Mouse (Mus musculus) intestine, embryonic 16.5 days (tissue): Measurements from ENCODE around the gene Olfr1394. TPM values are rescaled to one million over a fixed set of nuclear protein-coding genes. Genes with fewer than 3 reads are reported as not detected.
A peak's percentile ranks its signal among the peaks of the same experiment; 100 is the strongest.
"Not testable (repeated sequence)": the region's sequence is repeated elsewhere in the genome, so short reads cannot be mapped to it uniquely, and the experiment has no call there.

Experiments used
- ATAC-seq: fragments of 200-750 bp; cut with Nextera tagmentation; 2 replicates; pipeline ENCODE4 v1.8.0; 2017; ENCODE audit warnings: moderate TSS enrichment, moderate library complexity
- H3K27ac ChIP-seq: fragments of 300-500 bp; sonication (generic); 2 replicates; pipeline ENCODE4 v1.5.1; 2014; ENCODE audit warnings: mild to moderate bottlenecking, low read length
- H3K27me3 ChIP-seq: fragments of 300-500 bp; sonication (generic); replicated peaks from 2 replicates; pipeline ENCODE4 v1.6.1; 2014; ENCODE audit warnings: low read length, control low read depth, mixed read lengths; ENCODE audit not compliant: control insufficient read depth, insufficient read depth
- H3K36me3 ChIP-seq: fragments of 300-500 bp; sonication (generic); 2 replicates; pipeline ENCODE4 v1.6.1; 2014; ENCODE audit warnings: low read length, control low read depth; ENCODE audit not compliant: control insufficient read depth, insufficient read depth
- H3K4me1 ChIP-seq: fragments of 300-500 bp; sonication (generic); 2 replicates; pipeline ENCODE4 v1.6.1; 2014; ENCODE audit warnings: low read length, control low read depth, mixed read lengths; ENCODE audit not compliant: control insufficient read depth, insufficient read depth
- H3K4me2 ChIP-seq: fragments of 300-500 bp; sonication (generic); 2 replicates; pipeline ENCODE4 v1.6.1; 2014; ENCODE audit warnings: low read depth, low read length, control low read depth
- H3K4me3 ChIP-seq: fragments of 300-500 bp; sonication (generic); 2 replicates; pipeline ENCODE4 v1.5.1; 2014; ENCODE audit warnings: mild to moderate bottlenecking, low read length
- H3K9ac ChIP-seq: fragments of 300-500 bp; sonication (generic); 2 replicates; pipeline ENCODE4 v1.6.1; 2014; ENCODE audit warnings: low read depth, low read length
- H3K9me3 ChIP-seq: fragments of 300-500 bp; sonication (generic); 2 replicates; pipeline ENCODE4 v1.6.1; 2016; ENCODE audit warnings: low read length, control low read depth; ENCODE audit not compliant: control insufficient read depth
- WGBS: fragments of 180-500 bp; shearing (Covaris S2); extraction: QIAGEN DNeasy Blood & Tissue Kit; methylation state at CpG from one replicate; pipeline ENCODE4 v1.1.7; 2014; 5-methylcytosine and 5-hydroxymethylcytosine counted together
- polyA plus RNA-seq: library from polyadenylated mRNA; unstranded; fragments of >200 nt; fragmentation: Nextera tagmentation; extraction: Ambion mirVana; gene quantifications from 2 replicates; pipeline ENCODE4 v1.2.1, GENCODE M21; 2015

Gene Olfr1394
- polyA plus RNA-seq, 1 experiment from 2014 or later: not detected

DNA sequence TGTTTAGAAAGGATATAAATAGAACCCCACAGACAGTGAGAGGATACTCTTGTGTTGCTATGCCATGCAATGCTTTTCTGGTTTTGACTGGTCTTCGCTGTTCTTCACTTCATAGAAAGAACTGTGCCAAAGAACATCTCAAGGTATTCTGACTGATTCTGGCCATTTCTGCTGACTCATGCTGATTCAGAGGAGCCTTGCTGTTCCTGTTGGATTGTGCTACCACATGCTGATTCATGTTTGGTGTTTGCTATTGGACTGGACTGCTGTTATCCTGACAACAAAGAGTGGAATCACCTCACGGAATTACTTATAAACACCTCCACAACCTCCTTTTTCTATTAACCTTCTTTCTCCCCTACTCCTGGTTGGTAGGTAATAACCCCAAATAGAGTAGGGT lies 30.0 kb upstream of the Olfr1394 start:
- 89% methylated on average over 2 of the region's 2 CpGs for WGBS
- Histone ChIP-seq H3K4me1 (0 out of 2 replicates have a peak, but pooled peaks cover 2% of the 10 kb centered on the region), H3K4me2 (no peak overlapping the region), H3K27me3 (no peaks in the 10 kb centered on the region), H3K9ac (no peak overlapping the region), H3K36me3 (no peaks in the 10 kb centered on the region), H3K27ac (no peak overlapping the region), H3K4me3 (no peak overlapping the region), H3K9me3 (no peaks in the 10 kb centered on the region)
- ATAC-seq: no peak

DNA sequence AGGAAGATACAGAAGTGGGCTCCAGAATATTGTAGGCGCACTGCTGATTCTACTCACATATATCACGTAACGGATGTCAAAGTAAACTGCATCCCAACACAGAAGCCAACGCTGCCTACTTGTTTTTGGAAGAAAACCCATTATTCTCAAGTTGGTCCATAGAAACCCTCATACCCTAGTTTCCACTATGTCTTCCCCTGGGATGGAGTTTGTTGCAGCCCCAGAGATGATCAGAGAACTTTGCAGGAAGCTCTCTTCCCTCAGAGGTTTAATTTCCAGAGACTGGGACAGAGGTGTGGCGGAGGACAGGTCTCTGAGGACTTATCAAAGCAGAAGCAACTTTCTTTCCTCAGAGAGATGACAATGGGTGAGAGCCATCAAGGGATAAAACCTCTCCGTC lies 12.2 kb upstream of the Olfr1394 start, which contains the start of gene Olfr1395:
Gene Olfr1395, plus strand, starts transcription at position 301 of the 400 bp plus-strand sequence.
- H3K36me3 ChIP-seq: no peaks in the 10 kb centered on the region
- H3K4me3 ChIP-seq: no peak within 1 kb of the TSS
- H3K4me1 ChIP-seq: no peaks in the 10 kb centered on the region
- H3K9ac ChIP-seq: no peak within 1 kb of the TSS
- WGBS: 89% methylated on average over 6 of the region's 6 CpGs
- H3K27me3 ChIP-seq: no peaks in the 10 kb centered on the region
- no peaks in the 10 kb centered on the region for H3K9me3 ChIP-seq
- H3K27ac ChIP-seq: no peak within 1 kb of the TSS
- ATAC-seq: no peak
- no peak within 1 kb of the TSS for H3K4me2 ChIP-seq

DNA sequence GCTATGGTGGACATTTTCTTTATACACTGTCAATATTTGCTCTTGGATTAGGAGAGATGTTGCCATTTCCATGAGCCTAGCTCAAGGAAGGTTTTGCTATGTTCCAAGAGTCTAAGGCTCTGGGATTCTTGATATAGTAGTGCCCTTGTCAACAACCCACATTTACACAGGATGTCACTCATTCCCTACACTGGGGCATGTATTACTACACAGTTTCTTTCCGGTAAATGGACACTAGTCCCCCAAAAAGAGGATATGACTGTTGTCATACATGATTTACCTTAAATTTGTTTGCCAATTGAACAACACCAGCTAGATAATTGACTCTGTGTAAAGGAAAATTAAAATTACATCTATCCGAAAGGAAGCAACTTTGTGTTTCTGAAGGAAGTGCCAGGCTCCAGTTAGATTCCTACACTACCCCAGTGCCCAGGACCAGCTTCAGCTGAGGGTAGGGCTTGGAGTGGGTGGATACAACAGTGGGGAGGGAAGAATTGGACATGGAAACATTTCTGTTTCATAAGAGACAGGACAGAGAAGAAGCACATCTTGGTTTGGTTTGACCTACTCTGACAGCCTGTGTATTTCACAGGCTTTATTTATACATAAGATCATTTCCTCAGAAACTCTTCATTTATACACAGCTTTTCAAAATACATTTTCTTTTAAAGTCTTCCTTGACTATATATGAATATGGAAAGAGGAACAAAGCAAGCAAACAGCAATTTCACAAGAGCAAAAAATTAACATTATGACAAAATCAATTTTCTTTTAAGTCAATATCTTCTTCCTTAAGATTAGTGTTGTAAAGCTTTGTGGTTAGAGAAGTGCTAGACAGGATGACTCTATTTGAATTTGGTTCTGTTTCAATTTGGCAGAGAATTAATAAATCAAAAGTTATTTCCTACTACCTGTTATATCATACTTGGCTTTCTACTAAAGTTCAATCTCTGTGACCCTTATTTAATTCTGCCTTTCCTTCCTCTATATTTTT lies 2.9 kb downstream of the Olfr1394 start:
- Histone ChIP-seq H3K4me3 (no peak overlapping the region), H3K4me1 (no peaks in the 10 kb centered on the region), H3K27me3 (no peaks in the 10 kb centered on the region), H3K36me3 (no peaks in the 10 kb centered on the region), H3K9me3 (no peaks in the 10 kb centered on the region), H3K27ac (no peak overlapping the region), H3K9ac (no peak overlapping the region), H3K4me2 (no peak overlapping the region)
- 78% methylated on average over 2 of the region's 2 CpGs for WGBS
- no peak for ATAC-seq

DNA sequence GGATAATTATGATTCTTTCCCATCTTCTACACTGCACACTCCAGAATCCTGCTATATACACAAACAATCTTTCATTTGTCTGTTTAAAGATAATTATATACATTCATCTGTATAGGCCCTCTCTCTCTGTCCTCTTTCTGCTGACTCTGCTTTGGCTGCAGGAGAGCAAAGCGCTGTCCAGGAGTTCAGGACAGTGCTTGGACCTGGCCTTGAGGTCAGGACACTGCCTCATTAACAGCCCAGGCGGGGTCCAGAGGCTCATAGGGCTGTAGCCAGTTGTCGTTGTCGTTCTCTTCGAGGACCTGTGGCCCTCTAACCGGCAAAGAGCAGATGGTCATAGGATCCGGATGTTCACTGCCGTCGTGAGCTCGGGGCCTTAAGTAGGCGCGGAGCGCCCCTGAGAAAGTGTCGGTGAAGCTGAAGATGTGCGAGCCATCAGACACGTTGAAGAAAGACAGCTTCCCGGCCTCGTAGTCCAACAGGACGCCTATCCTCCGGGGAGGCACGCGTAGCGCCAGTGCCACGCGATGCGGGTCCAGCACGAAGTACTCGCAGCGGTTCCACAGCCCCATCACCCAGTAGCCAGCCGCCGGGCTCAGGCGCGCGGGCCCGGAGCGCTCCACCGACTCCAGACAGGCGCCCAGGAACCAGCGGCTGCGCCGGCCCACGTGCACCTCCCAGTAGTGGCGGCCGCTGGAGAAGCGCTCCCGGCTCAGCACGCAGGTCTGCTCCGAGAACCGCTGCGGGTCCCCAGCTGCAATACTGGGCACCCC lies 14.8 kb downstream of the Olfr1394 start:
- Histone ChIP-seq H3K27me3 (peaks cover 9% of the 10 kb centered on the region), H3K36me3 (no peaks in the 10 kb centered on the region), H3K9ac (peak overlapping the region; percentile 48; the same call in 1 of the 2 replicates), H3K4me3 (peak overlapping the region; percentile 42), H3K9me3 (peaks cover 5% of the 10 kb centered on the region; the same call in 1 of the 2 replicates), H3K4me2 (peak overlapping the region; percentile 83), H3K4me1 (peaks cover 6% of the 10 kb centered on the region), H3K27ac (no peak overlapping the region)
- peak; percentile 71 for ATAC-seq
- WGBS: 7% methylated on average over 50 of the region's 50 CpGs

DNA sequence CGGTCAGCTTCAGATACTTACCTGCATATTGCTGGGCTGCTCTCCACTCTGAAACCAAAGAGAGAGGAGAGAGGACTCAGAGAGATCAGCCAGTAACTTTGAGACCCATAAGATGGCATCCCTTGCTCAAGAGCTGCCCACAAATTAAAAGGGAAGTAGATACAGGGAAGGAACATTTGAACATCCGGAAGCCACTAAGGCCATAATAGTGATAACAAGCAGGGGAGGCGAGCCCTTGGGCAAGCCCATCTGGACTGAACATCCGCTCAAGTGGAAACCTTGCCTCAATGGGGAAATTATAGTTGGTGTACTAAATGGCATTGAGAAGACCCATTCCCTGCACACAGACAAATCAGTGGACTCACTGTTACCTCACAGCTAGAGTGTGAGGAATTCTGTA lies 16.4 kb downstream of the Olfr1394 start:
- H3K9ac ChIP-seq: no peak overlapping the region
- H3K4me1 ChIP-seq: peaks cover 9% of the 10 kb centered on the region
- peaks cover 5% of the 10 kb centered on the region; the same call in 1 of the 2 replicates for H3K9me3 ChIP-seq
- ATAC-seq: no peak
- 89% methylated on average over 4 of the region's 4 CpGs for WGBS
- H3K27ac ChIP-seq: no peak overlapping the region
- no peak overlapping the region for H3K4me3 ChIP-seq
- no peaks in the 10 kb centered on the region for H3K36me3 ChIP-seq
- H3K4me2 ChIP-seq: no peak overlapping the region
- peaks cover 9% of the 10 kb centered on the region for H3K27me3 ChIP-seq

DNA sequence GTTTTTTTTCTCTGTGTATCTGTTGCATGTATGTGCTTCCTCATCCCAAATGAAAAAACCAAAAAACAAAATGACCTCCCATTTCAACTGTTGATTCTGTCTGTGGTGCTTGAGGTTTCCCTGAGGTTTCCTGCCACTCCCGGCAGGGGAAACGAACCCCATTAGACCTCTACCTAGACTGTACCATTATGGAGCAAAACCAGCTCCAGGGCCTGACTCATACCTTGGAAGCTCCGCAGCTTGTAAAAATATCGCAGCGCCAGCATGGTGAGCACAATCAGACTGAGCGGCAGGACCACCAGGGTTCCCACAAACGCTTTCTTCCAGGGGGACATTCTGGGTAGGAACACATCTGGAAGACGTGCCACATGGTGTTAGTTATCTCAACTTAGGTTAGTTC lies 21.2 kb downstream of the Olfr1394 start:
- H3K27me3 ChIP-seq: no peaks in the 10 kb centered on the region
- H3K4me3 ChIP-seq: no peak overlapping the region
- H3K4me1 ChIP-seq: 0 out of 2 replicates have a peak, but pooled peaks cover 5% of the 10 kb centered on the region
- WGBS: 85% methylated on average over 8 of the region's 8 CpGs
- H3K27ac ChIP-seq: no peak overlapping the region
- H3K9ac ChIP-seq: no peak overlapping the region
- H3K9me3 ChIP-seq: no peaks in the 10 kb centered on the region
- no peak overlapping the region for H3K4me2 ChIP-seq
- H3K36me3 ChIP-seq: no peaks in the 10 kb centered on the region
- ATAC-seq: peak; percentile 5; the same call in 1 of the 2 replicates

DNA sequence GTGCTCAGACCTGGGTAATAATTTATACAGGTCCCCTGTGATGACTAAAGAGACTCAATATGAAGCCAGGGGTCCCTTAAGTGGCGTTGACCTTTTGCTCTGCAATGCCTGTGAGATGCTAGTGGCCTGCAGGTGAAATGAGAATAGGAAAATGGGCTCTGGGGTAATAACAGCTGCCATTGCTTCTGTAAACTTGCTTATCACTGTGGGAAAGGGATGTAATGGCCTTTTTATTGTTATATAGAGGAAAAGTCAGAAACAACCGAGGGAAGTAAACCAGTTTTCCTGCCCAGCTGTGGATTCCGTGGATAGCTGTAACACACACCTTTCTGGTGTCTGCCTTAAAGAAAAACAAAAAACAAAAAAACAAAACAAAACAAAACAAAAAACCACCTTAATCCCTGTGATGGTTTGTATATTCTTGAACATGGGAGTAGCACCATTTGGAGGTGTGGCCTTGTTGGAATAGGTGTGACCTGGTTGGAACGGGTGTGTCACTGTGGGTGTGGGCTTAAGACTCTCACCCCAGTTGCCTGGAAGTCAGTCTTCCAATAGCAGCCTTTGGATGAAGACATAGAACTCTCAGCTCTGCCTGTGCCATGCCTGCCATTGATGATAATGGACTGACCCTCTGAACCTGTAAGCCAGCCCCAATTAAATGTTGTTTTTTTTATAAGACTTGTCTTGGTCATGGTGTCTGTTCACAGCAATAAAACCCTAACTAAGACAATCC lies 22.0 kb downstream of the Olfr1394 start:
- peak; percentile 75 for ATAC-seq
- not testable (repeated sequence) for H3K36me3 ChIP-seq, H3K27ac ChIP-seq, H3K4me3 ChIP-seq, H3K9me3 ChIP-seq, H3K4me1 ChIP-seq, H3K27me3 ChIP-seq, H3K9ac ChIP-seq, H3K4me2 ChIP-seq
- 49% methylated on average over 4 of the region's 4 CpGs for WGBS

DNA sequence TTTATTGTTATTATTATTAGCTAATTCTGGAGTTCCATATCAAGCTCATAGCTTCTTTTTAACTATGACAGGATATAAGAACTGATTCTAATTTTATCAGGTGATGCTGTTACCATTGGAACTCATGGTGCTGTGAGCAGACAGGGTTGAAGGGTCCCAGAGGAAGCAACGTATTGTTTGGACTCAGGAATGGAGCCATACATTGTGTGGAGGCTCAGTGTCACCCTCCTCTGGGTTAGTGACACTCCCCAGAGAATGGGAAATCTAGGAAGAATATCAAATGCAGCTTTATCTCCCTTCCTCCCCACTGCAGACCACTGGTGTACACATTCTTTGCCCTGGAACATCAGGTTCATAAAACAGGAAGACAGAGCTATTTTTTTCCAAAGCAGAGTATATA lies 29.0 kb downstream of the Olfr1394 start:
- H3K27ac ChIP-seq: no peak overlapping the region
- no peak overlapping the region for H3K9ac ChIP-seq
- H3K4me2 ChIP-seq: no peak overlapping the region
- H3K4me3 ChIP-seq: no peak overlapping the region
- 59% methylated on average over 1 of the region's 1 CpGs for WGBS
- H3K9me3 ChIP-seq: no peaks in the 10 kb centered on the region
- no peaks in the 10 kb centered on the region for H3K4me1 ChIP-seq
- no peaks in the 10 kb centered on the region for H3K36me3 ChIP-seq
- no peak for ATAC-seq
- H3K27me3 ChIP-seq: no peaks in the 10 kb centered on the region

DNA sequence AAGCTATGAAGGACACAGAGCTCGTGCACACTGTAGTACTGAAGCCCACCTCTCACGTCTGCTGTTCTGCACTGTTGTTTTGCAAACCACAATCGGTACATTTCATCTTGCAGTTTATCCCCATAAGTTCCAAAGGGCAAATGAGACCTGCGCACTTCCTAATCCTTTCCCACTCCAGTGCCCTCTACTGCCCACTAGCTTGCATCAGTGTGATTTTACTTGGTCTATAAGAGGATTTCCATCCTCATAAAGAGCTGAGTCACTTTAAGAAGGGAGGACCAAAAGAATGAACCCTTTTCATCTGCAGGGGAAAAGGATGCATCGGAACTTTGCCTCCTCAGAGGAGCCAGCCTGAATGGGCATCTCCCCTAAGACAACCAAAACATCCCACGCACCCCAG lies 32.3 kb downstream of the Olfr1394 start:
- no peak overlapping the region for H3K27ac ChIP-seq
- no peak overlapping the region for H3K9ac ChIP-seq
- 77% methylated on average over 6 of the region's 6 CpGs for WGBS
- no peak overlapping the region for H3K4me2 ChIP-seq
- H3K4me1 ChIP-seq: no peaks in the 10 kb centered on the region
- no peak overlapping the region for H3K4me3 ChIP-seq
- H3K36me3 ChIP-seq: no peaks in the 10 kb centered on the region
- ATAC-seq: 0 out of 2 replicates have a peak, but pooled peaks have one; percentile 33
- H3K9me3 ChIP-seq: no peaks in the 10 kb centered on the region
- H3K27me3 ChIP-seq: no peaks in the 10 kb centered on the region
